Mouse (Mus musculus) neural tube, embryonic 10.5 days (tissue): ENCODE results near the gene Icos.

ENCODE experiments used
- DNase-seq: peaks from one replicate; pipeline ENCODE4 v3.0.0-alpha.2; 2017; ENCODE audit warnings: low spot score; ENCODE audit errors: extremely low spot score

Gene Icos

GRCm38 (mm10) chr1:60977641-60978040, at the start of gene Icos:
Gene Icos (plus strand): TSS chr1:60977927.
- no peak for DNase-seq

GRCm38 (mm10) chr1:60929036-60929435, 48.7 kb upstream of the Icos start:
- no peak for DNase-seq

DNA sequence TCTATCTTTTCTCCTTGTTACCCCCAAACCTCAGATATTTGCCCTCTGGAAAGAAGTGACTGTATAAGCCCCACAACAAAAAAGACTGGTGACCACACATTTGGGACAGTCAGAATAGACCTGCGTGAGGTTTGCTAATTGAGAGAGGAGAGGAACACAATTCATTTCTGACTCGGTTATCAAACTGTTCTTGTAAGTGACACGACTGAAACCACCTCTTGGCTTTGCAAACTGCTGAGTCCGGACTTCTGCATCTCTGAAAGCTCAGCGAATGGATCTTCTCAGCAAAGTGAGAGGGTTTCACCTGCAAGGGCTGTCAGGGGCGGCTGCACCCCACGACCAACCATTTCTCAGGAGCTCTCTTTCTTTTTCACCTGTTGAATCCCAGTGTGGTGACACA, 47.3 kb upstream of the Icos start:
- DNase-seq, result no peak

- no peak for DNase-seq
Measured at GRCm38 (mm10) chr1:60935968-60936581, 41.7 kb upstream of the Icos start.

DNA sequence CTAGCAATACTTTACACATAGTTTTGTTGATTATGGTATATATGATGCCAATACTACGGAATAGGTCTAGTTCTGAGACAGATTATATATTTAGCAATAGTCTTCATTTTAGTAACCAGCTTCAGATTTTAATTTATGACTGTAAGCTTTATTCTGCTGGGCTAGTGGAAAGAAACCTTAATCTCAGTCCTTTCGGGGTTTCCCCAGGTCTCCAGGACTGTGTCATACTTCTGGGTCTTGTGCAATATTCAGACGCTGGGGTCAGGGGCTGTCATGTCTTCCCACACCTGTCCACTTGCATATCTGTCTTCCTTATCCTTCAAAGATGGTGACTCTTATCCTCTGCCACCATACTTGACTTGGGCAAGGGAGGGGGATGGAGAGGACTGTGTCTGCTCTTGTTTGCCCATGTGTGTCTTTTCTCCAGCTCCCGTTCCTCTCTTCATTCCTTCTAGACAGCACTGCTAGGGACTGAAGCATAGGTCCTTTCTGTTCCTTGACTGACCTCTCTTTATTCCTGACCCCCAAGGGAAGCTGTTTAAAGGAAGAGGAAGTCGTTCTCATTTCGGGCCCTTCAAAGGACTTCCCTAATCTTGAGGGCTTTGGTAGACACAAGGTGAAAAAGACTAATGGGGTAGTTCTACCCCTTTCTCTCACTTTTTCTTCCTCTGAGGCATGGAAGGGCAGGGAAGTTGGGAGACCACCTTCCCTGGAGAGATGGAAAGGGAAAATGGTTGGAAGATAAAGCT, 40.6 kb upstream of the Icos start:
- no peak for DNase-seq

- DNase-seq, result no peak
Measured at GRCm38 (mm10) chr1:60938256-60938655, 39.5 kb upstream of the Icos start.

DNA sequence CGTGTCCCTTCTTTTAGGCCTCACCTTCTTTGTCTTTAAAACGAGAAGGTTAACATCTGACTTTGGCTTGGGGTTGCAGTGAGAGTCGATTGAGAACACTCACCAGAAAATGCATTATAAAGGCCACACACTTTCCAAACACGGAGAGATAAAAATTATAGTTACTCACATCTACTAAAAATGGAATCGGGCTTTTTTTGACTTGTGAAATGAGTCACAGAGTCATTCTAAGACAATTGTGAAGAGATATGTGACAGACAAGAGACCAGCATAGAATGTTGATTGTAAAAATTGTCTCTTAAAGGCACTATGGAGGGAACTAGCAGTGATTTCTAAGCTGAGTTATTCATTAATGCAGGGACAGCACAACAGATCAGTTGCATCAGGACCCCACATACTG, 38.8 kb upstream of the Icos start:
- no peak for DNase-seq

DNA sequence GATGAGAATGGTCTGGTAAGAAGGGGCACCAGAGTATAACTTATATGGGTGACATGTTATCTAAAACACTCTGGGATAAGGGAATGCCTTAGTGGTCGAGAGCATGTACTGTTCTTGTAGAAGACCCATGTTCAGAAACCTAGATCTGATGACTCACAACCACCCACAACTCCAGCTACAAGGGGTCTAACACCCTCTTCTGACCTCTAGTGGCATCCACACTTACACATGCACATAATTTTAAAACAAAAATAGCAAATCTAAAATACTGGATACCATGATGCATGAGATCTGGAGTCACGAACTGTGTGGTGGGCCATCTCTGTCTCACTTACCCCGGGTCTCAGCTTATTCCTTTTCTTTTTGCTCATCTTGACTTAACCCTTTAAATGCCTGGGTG, 37.7 kb upstream of the Icos start:
- DNase-seq, result no peak

DNA sequence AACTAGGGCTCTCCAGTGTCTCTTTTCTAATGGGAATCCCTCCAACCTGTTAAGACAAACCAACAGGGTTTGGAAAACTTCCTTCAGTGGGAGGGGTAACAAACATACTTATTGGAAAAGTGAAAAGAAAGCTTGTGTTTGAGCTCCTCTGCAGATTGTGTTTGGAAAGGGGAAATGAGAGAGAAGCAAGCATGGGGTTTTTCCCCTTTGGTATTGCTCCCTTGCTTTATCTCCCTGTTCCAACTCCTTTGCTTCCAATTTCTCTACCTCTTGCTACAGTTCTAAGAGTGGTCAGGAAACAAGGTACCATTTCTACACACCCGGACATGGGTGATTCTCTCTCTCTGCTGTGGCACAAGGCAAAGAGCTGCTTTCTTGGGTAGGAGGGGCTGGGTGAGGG, 37.1 kb upstream of the Icos start:
- DNase-seq, result no peak

GRCm38 (mm10) chr1:60941056-60942048, 36.4 kb upstream of the Icos start:
- no peak for DNase-seq

GRCm38 (mm10) chr1:60942921-60943320, 34.8 kb upstream of the Icos start:
- no peak for DNase-seq

DNA sequence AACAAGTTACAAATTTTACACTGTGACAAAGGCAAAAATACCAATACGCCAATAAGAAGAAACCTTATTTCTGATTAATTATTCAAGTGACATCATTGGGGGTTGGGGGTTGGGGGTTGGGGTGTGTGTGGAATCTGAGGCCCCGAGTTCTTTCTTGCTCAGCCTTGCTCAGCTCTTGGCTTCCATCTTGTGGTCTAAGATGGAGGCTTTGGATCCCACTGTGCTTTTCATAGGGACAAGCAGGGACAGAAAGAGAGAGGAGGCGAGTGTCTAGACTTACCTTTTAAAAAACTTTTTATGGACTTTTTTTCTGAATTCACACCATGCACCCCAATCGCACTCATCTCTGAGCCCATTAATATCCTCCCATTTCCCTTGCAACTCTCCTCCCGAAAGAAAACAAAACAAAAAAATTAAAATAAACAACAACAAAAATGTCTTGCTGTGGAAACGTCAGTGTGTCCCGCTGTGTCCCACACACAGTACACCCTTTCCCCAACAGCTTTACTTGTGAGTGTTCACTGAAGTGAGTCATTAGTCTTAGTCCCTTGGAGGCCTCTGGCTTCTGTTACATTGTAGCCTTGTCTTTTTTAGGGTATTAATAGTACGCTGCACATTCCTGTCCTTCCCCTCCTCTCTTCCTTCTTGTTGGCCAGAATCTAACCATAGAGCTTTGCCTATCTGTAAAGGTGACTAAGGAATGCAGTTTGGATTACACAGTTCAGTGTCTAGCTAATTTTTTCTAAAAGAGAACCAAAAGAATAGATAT, 31.9 kb upstream of the Icos start:
- DNase-seq, result no peak

GRCm38 (mm10) chr1:60948112-60948511, 29.6 kb upstream of the Icos start:
- no peak for DNase-seq

GRCm38 (mm10) chr1:60952958-60953357, 24.8 kb upstream of the Icos start:
- DNase-seq, result no peak

DNA sequence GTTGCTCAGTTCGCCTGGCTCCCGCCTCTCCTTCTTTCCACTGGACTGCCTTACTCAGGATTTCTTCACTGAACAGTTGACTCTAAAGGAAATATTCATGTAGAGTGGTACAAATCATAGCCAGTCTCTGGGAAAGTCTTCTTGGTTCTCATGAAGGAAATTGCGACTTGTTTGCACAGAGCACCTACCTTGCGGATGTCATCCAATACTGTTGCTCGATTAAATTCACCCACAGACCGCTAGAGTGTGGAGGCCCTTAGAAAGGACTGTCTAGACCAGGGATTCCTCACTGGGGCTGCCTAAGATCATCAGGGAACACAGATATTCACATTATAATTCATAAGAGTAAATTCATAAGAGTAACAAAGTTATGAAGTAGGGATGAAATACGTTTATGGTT, 24.0 kb upstream of the Icos start:
- DNase-seq, result no peak

- DNase-seq, result no peak
Measured at GRCm38 (mm10) chr1:60954759-60955158, 23.0 kb upstream of the Icos start.

DNA sequence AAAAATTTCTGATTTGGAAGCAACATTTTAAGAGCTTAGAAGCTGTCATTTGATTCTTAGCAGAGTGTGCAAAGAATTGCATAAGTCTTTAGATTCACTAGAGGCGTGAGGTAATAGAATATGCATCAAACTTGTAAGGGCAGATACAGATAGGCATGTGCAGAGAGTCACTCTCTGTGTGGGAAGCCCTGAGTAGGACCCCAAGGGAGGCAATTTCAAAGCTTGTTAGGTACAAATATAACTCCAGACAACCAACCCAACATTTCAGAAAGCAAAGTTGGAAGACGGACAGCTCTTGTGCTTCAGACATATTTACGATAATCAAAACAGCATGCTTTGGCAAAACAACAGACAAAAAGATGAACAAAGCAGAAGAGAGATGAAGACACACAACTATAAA, 22.5 kb upstream of the Icos start:
- DNase-seq, result no peak

GRCm38 (mm10) chr1:60956196-60956595, 21.5 kb upstream of the Icos start:
- DNase-seq, result no peak

DNA sequence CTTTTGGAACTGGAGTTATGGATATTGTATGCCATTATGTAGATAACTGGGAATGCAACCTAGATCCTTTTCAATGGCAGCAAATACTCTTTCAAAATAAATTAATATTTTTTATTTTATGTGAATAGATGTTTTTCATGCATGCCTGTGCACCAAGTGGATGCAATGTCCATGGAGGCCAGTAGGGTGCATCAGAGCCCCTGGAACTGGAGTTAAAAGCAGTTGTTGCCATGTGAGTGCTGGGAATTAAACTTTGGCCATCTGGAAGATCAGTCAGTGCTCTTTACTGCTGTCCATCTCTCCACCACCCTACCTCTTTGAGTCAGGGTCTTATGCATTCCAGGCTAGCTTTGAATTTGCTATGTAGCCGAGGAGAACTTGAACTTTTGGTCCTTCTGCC, 19.4 kb upstream of the Icos start:
- peak; percentile 7 for DNase-seq

- no peak for DNase-seq
Measured at GRCm38 (mm10) chr1:60959246-60959645, 18.5 kb upstream of the Icos start.

- no peak for DNase-seq
Measured at GRCm38 (mm10) chr1:60960451-60960850, 17.3 kb upstream of the Icos start.
